Mouse (Mus musculus): ENCODE results near the gene Marco. TPM values are rescaled to one million over a fixed set of nuclear protein-coding genes. Genes with fewer than 3 reads are reported as not detected.
A peak's percentile ranks its signal among the peaks of the same experiment; 100 is the strongest.

Gene Marco
- polyA plus RNA-seq, 1 experiment from 2014 or later, result not detected

DNA sequence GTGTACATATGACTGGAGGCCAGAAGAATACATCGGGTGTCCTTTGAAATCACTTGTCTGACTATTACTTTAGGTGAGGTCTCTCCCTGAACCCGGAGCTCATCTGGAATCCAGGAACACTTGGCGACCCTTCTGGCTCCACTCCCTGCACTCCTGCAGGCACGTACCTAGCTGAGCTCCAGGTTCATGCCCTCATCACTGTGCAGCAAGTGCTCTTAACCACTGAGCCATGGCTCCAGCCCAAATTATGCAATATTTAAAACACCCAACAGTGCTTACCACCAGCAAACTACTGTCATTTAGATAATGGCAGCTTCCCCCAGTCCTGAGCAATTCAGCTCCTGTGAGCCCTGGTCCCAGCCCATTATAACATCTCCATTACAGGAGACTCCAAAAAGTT is 4.2 kb upstream of the Marco start:
- Histone ChIP-seq H3K9ac (ENCODE audit: low read length) (no peak overlapping the region), H3K36me3 (ENCODE audit: control insufficient read depth, insufficient read depth, low read length) (no peaks in the 10 kb centered on the region), H3K4me1 (ENCODE audit: control insufficient read depth, insufficient read depth, low read length) (no peaks in the 10 kb centered on the region), H3K27ac (ENCODE audit: low read depth, low read length) (no peak overlapping the region), H3K4me3 (ENCODE audit: low read depth, low read length) (no peak overlapping the region), H3K4me2 (no peak overlapping the region), H3K9me3 (ENCODE audit: control insufficient read depth, low read length) (no peaks in the 10 kb centered on the region), H3K27me3 (ENCODE audit: control insufficient read depth, insufficient read depth, low read length) (no peaks in the 10 kb centered on the region)
- ATAC-seq (ENCODE audit: low FRiP score) (no peak), DNase-seq (ENCODE audit: low spot score, missing footprints) (no peak)
- 95% methylated on average over 4 of the region's 4 CpGs for WGBS

DNA sequence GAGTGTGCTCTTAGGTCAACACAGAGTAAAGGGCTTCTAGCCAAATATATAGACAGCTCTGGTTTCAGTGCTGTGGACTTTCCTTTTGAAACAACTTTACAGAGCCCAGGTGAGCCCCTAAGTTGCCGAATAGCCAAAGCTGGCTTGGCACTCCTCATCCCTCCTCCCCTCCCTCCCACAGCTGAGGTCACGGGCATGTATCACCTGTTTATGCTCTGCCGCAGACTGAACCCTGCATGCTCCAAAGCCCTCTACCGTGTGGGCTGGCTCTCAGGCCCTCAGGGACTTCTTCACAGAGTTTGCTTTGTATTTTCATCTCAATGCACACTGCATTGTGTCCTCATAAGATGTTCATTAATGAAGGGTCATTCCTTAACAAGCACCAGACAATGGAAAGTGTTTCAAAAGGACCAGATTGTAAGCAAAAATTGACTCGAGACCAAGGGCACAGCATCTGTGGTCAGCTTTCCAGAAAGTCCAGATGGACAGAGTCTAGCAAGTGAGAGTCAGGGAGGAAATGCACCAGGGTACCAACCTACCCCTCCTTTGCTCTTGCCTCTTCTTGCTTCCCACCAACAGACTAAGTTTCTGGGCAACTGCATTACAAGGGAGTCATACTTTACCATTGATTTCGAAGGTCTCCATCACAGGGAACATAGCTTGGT is 646 bp downstream of the Marco start:
- Histone ChIP-seq H3K9me3 (ENCODE audit: control insufficient read depth, low read length) (no peaks in the 10 kb centered on the region), H3K27me3 (ENCODE audit: control insufficient read depth, insufficient read depth, low read length) (no peaks in the 10 kb centered on the region), H3K4me2 (no peak overlapping the region), H3K4me1 (ENCODE audit: control insufficient read depth, insufficient read depth, low read length) (no peaks in the 10 kb centered on the region), H3K9ac (ENCODE audit: low read length) (no peak overlapping the region), H3K36me3 (ENCODE audit: control insufficient read depth, insufficient read depth, low read length) (no peaks in the 10 kb centered on the region), H3K4me3 (ENCODE audit: low read depth, low read length) (no peak overlapping the region), H3K27ac (ENCODE audit: low read depth, low read length) (no peak overlapping the region)
- ATAC-seq (ENCODE audit: low FRiP score), result no peak
- DNase-seq (ENCODE audit: low spot score, missing footprints), result no peak
- WGBS, result 78% methylated on average over 6 of the region's 6 CpGs

GRCm38 (mm10) chr1:120501496-120501895 is 3.3 kb downstream of the Marco start:
- Histone ChIP-seq H3K27me3 (ENCODE audit: control insufficient read depth, insufficient read depth, low read length) (no peaks in the 10 kb centered on the region), H3K4me1 (ENCODE audit: control insufficient read depth, insufficient read depth, low read length) (no peaks in the 10 kb centered on the region), H3K4me2 (no peak overlapping the region), H3K4me3 (ENCODE audit: low read depth, low read length) (no peak overlapping the region), H3K9ac (ENCODE audit: low read length) (no peak overlapping the region), H3K27ac (ENCODE audit: low read depth, low read length) (no peak overlapping the region), H3K9me3 (ENCODE audit: control insufficient read depth, low read length) (no peaks in the 10 kb centered on the region), H3K36me3 (ENCODE audit: control insufficient read depth, insufficient read depth, low read length) (no peaks in the 10 kb centered on the region)
- ATAC-seq (ENCODE audit: low FRiP score) (no peak), DNase-seq (ENCODE audit: low spot score, missing footprints) (no peak)
- 80% methylated on average over 4 of the region's 4 CpGs for WGBS

DNA sequence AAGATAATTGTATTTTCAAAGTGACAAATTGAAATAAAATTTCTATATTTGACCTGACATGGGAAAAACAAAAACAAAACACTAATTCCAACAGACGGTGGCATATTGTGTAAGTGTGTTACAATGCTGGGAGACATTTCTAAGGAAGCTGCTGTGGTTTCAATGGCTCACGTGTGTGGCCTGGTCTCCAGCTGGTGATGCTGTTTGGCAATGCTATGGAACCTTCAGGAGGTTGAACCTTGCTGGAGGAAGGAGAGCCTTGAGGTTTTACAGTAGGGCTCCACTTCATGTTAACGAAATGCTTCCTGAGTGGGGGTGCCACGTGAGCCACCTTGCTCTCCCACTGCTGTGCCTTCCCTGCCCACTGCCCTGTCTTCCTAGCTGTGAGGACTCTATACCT is 6.8 kb downstream of the Marco start:
- Histone ChIP-seq H3K4me3 (ENCODE audit: low read depth, low read length) (no peak overlapping the region), H3K4me1 (ENCODE audit: control insufficient read depth, insufficient read depth, low read length) (no peaks in the 10 kb centered on the region), H3K4me2 (no peak overlapping the region), H3K36me3 (ENCODE audit: control insufficient read depth, insufficient read depth, low read length) (no peaks in the 10 kb centered on the region), H3K27me3 (ENCODE audit: control insufficient read depth, insufficient read depth, low read length) (no peaks in the 10 kb centered on the region), H3K9ac (ENCODE audit: low read length) (no peak overlapping the region), H3K9me3 (ENCODE audit: control insufficient read depth, low read length) (no peaks in the 10 kb centered on the region), H3K27ac (ENCODE audit: low read depth, low read length) (no peak overlapping the region)
- ATAC-seq (ENCODE audit: low FRiP score) (no peak), DNase-seq (ENCODE audit: low spot score, missing footprints) (no peak)
- 85% methylated on average over 4 of the region's 4 CpGs for WGBS

- no peak overlapping the region for H3K4me3 ChIP-seq (ENCODE audit: low read depth, low read length)
- H3K27me3 ChIP-seq (ENCODE audit: control insufficient read depth, insufficient read depth, low read length), result no peaks in the 10 kb centered on the region
- H3K36me3 ChIP-seq (ENCODE audit: control insufficient read depth, insufficient read depth, low read length), result no peaks in the 10 kb centered on the region
- H3K9ac ChIP-seq (ENCODE audit: low read length), result no peak overlapping the region
- WGBS, result 29% methylated on average over 5 of the region's 5 CpGs
- no peak overlapping the region for H3K4me2 ChIP-seq
- H3K9me3 ChIP-seq (ENCODE audit: control insufficient read depth, low read length), result no peaks in the 10 kb centered on the region
- ATAC-seq (ENCODE audit: low FRiP score) (no peak), DNase-seq (ENCODE audit: low spot score, missing footprints) (no peak)
- no peak overlapping the region for H3K27ac ChIP-seq (ENCODE audit: low read depth, low read length)
- no peaks in the 10 kb centered on the region for H3K4me1 ChIP-seq (ENCODE audit: control insufficient read depth, insufficient read depth, low read length)
Observed at GRCm38 (mm10) chr1:120480937-120481336, 23.9 kb downstream of the Marco start.

DNA sequence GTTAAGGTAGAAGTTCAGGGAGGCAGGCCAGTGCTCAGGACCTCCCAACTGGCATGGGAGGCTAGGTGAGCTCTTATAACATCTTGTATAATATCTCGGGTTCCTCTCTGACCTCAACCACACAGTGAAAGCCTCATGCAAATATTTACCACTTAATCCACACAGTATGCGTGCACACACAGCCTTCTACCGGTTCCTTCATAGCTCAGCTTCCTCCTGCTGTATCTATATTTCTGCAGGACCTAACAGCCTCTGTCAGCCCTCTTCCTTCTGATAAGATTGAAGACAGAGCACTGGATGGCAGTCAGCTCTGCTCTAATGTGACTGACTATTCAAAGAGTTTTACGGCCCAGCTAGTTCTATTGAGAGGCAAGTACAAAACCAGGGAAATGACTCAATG is 30.0 kb downstream of the Marco start:
- Histone ChIP-seq H3K4me1 (ENCODE audit: control insufficient read depth, insufficient read depth, low read length) (no peaks in the 10 kb centered on the region), H3K36me3 (ENCODE audit: control insufficient read depth, insufficient read depth, low read length) (no peaks in the 10 kb centered on the region), H3K27ac (ENCODE audit: low read depth, low read length) (no peak overlapping the region), H3K4me3 (ENCODE audit: low read depth, low read length) (no peak overlapping the region), H3K27me3 (ENCODE audit: control insufficient read depth, insufficient read depth, low read length) (no peaks in the 10 kb centered on the region), H3K4me2 (no peak overlapping the region), H3K9me3 (ENCODE audit: control insufficient read depth, low read length) (no peaks in the 10 kb centered on the region), H3K9ac (ENCODE audit: low read length) (no peak overlapping the region)
- WGBS, result 81% methylated on average over 4 of the region's 4 CpGs
- DNase-seq (ENCODE audit: low spot score, missing footprints) (no peak), ATAC-seq (ENCODE audit: low FRiP score) (no peak)

- H3K4me2 ChIP-seq, result no peak overlapping the region
- no peaks in the 10 kb centered on the region for H3K27me3 ChIP-seq (ENCODE audit: control insufficient read depth, insufficient read depth, low read length)
- H3K9ac ChIP-seq (ENCODE audit: low read length), result no peak overlapping the region
- WGBS, result 8% methylated on average over 15 of the region's 15 CpGs
- no peaks in the 10 kb centered on the region for H3K9me3 ChIP-seq (ENCODE audit: control insufficient read depth, low read length)
- H3K36me3 ChIP-seq (ENCODE audit: control insufficient read depth, insufficient read depth, low read length), result no peaks in the 10 kb centered on the region
- ATAC-seq (ENCODE audit: low FRiP score), result peak; percentile 72
- peak; percentile 96 for DNase-seq (ENCODE audit: low spot score, missing footprints)
- no peak overlapping the region for H3K4me3 ChIP-seq (ENCODE audit: low read depth, low read length)
- H3K27ac ChIP-seq (ENCODE audit: low read depth, low read length), result no peak overlapping the region
- no peaks in the 10 kb centered on the region for H3K4me1 ChIP-seq (ENCODE audit: control insufficient read depth, insufficient read depth, low read length)
Observed at GRCm38 (mm10) chr1:120468891-120469290, 35.9 kb downstream of the Marco start.

DNA sequence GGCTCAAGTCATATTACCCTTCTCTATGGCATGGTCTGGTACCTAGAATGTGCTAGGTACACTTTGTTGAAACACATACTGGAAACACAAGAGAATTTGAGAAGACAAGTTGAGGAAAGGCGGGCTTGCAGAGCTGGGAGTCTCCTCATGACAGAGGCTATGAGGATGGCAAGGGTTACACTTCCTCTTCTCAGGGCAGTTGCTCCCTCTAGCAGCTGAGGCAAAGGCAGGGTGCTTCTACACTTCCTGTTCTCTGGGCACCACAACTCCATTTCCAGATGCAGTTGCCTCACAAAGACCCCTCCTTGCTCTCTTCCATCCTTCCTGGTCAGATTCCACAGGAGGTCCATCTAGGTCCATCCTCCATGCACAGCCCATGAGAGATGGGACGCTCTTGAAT is 37.5 kb downstream of the Marco start:
- H3K27me3 ChIP-seq (ENCODE audit: control insufficient read depth, insufficient read depth, low read length), result no peaks in the 10 kb centered on the region
- no peaks in the 10 kb centered on the region for H3K4me1 ChIP-seq (ENCODE audit: control insufficient read depth, insufficient read depth, low read length)
- no peak overlapping the region for H3K4me2 ChIP-seq
- H3K9me3 ChIP-seq (ENCODE audit: control insufficient read depth, low read length), result no peaks in the 10 kb centered on the region
- 75% methylated on average over 2 of the region's 2 CpGs for WGBS
- H3K9ac ChIP-seq (ENCODE audit: low read length), result no peak overlapping the region
- H3K36me3 ChIP-seq (ENCODE audit: control insufficient read depth, insufficient read depth, low read length), result no peaks in the 10 kb centered on the region
- no peak overlapping the region for H3K4me3 ChIP-seq (ENCODE audit: low read depth, low read length)
- H3K27ac ChIP-seq (ENCODE audit: low read depth, low read length), result no peak overlapping the region
- no peak for DNase-seq (ENCODE audit: low spot score, missing footprints)
- no peak for ATAC-seq (ENCODE audit: low FRiP score)

GRCm38 (mm10) chr1:120466751-120467150 is 38.1 kb downstream of the Marco start:
- no peaks in the 10 kb centered on the region for H3K4me1 ChIP-seq (ENCODE audit: control insufficient read depth, insufficient read depth, low read length)
- WGBS, result 25% methylated on average over 7 of the region's 7 CpGs
- no peak overlapping the region for H3K9ac ChIP-seq (ENCODE audit: low read length)
- H3K9me3 ChIP-seq (ENCODE audit: control insufficient read depth, low read length), result no peaks in the 10 kb centered on the region
- no peak for ATAC-seq (ENCODE audit: low FRiP score)
- H3K36me3 ChIP-seq (ENCODE audit: control insufficient read depth, insufficient read depth, low read length), result no peaks in the 10 kb centered on the region
- no peaks in the 10 kb centered on the region for H3K27me3 ChIP-seq (ENCODE audit: control insufficient read depth, insufficient read depth, low read length)
- H3K4me2 ChIP-seq, result no peak overlapping the region
- no peak overlapping the region for H3K4me3 ChIP-seq (ENCODE audit: low read depth, low read length)
- no peak for DNase-seq (ENCODE audit: low spot score, missing footprints)
- H3K27ac ChIP-seq (ENCODE audit: low read depth, low read length), result no peak overlapping the region
